Mouse (Mus musculus) skeletal muscle tissue, adult 2 months (tissue): Measurements from ENCODE around the gene Itga9.

ENCODE experiments used
- DNase-seq: peaks from one replicate; pipeline ENCODE4 v3.0.0-alpha.2; 2012; ENCODE audit warnings: low read depth, low spot score

Gene Itga9

DNA sequence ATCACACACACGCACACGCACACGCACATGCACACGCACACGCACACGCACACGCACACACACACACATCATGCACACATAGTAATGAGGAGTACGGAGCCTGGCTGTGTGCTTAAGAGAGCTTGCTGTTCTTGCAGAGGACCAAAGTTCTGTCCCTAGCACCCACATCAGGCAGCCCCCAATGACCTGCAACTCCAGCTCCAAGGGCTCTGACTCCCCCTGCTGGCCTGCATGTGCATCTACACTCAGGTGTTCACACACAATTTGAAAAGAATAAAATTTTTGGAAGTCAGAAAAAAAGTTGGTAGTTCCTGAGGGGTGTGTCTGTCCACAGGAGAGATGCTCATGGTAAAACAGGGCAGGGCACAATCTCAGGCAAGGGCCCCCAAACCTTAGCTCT lies 209.1 kb downstream of the Itga9 start:
- no peak for DNase-seq

DNA sequence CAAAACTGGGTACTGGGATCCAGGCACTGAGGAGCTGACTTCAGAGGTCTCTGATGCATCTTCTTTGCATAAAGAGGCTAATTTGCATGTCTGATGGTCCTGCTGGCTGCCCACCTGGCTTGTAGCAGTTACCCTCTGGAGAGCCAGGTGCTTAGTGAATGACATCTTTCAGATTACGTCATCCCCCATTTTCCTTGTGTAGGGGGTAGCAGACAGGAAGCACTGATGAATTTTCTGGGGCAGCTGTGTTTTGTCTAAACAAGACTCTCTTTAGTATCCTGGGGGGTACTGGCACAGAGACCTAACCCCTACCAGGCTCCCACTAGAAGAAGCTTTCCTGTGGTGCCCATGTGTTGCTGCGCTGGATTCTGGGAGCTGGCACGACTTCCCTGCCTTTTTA lies 212.0 kb downstream of the Itga9 start:
- no peak for DNase-seq

DNA sequence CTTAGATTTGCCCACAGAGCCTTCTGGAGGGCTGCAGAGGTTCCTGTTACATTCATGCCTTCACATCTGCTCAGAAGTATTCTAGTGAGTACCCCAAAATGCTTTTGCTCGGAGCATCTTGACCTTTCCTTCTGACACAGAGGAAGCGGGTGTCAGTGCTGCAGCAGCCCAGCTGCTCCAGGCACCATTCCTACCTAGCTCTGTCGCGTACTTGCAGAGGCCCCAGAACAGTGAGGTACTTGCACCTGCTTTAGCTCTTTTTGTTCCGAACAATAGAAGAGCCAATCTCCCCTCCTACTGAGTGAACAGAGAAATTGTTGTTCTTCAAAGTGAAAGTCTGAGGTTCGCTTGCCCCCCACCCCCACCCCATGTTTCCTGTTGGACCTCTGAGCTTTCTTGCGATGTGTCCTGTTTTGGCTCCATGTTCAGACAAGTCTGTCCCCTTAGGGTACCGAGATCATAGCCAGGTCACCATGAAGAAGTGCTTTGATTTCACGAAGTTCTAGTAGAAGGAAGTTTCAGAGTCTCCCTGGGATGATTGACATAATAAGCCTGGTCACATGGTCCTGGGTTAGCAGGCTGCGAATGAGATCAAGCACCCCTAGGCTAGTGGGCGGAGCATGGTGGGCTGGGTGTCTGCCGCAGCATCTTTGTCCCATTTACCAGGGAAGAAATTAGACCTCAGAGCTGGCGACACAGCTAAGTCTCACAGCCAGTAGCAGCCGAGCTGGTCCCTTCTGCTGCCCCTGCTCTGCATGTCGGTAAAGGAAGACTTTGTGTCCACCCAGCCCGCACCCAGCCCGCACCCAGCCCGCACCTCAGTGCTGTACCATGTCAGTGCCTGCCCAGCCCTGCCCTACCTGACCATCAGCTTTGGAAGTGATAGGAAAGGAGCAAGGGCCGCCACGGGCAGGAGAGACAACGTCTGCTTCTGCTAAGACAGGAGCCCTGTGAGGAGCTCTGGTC lies 215.0 kb downstream of the Itga9 start:
- no peak for DNase-seq

DNA sequence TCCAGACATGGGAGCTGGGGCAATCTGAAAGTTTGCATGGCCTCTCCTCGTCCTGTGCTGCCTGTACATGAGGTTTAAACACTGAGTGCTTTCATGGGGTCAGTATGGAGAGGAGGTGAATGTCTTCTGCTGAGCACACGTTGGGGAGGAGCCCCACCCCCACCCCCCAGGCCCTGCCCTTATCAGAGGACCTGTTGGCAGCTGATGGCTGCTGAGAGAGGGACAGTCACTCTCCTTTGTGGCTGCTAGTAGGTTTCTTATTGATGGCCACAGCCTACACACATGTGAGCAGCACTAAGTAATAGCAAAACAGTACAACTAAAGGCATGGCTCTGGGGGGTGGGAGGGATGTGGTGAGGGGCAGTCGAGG lies 215.7 kb downstream of the Itga9 start:
- no peak for DNase-seq

GRCm38 (mm10) chr9:118822581-118822980 lies 216.1 kb downstream of the Itga9 start:
- no peak for DNase-seq

DNA sequence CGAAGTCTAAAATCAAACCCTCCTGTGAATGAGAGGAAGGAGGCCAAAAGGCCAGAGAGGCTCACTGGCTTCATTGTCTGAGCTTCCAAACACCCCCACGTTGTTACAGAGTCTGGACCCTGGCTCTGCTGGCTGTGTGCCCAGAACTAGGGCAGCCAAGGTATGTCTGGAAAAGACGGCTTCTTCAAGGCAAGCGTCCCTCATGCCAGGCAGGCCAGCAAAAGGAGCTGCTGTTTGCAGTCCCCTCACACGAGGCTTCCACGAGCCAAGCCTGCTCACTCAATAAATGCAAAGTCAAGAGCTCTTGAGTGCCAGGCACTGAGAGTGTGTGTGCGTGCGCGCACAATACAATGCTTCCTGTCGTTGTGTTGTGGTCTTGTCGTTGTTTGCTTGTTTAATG lies 224.6 kb downstream of the Itga9 start:
- peak; percentile 37 for DNase-seq

- no peak for DNase-seq
These were observed 226.0 kb downstream of the Itga9 start for GRCm38 (mm10) chr9:118832533-118832932.

DNA sequence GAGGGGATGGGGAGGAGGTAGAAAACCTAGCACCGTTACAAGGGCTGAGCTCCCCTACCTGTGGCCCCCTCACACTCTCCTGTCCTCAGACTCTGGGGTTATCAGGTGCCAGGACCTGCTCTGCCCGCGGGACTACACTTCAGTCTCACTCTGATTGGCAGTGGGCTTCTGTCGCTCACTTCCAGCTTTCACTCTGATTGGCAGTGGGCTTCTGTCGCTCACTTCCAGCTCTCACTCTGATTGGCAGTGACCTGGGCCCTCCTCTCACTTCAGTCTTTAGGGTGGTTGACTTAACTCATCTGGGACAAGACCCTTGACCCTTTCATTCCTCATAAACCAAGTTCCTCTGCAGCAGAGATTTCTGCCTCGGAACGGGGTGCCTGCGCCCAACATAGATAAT lies 226.9 kb downstream of the Itga9 start:
- DNase-seq, result no peak

DNA sequence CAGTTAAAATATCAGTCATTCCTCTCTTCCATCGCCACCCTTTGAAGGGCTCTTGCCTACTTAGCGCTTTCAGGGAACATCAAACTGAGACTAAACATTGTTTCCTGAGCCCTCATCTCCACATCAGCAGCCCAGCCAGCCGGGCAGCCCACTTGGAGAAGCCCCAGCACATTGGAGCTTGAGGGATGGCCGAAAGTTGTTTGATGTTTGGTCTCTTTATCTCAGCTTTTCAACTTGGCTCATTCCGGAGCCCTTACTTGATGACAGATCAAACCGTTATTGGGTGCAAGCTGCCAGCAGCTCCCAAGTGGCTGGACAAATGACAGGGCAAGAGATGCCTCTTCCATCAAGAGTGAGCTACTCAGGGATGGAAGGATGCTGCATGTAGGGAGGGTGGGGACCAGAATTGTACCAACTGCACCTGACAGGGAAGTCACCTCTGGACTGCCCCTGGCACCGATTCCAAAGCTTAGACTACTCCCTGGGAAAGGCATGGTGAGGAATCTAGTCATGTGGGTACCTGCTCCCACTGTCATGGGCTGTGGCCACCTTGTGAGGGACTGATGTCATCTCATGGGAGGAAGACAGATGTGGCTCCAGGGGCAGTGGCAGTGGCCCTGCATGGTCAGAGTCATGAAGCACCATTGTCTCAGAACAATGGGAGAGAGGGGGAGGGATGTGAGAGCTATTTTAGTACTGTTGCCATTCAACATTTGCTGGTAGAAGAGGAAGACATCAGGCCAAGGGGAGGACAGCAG lies 232.6 kb downstream of the Itga9 start:
- DNase-seq, result no peak

DNA sequence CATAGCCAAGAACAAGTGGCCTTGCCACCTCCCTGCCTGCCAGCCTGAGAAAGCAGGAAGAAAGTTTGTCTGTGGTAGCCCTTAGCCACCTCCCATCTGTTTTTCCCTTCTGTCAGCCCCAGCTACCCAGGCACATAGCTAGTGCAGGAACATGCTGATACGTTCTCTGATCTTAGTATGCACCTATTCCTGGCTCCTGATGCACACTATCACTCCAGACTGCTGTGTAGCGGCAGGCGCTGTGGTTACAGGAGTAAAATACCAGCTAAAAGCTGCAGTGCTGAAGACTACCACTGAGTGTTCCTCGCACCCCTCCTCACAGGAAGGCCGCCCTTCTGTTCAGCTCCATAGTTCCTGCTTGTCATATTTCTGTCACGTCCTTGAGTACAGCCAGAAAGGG lies 234.8 kb downstream of the Itga9 start:
- DNase-seq, result no peak

GRCm38 (mm10) chr9:118841907-118842432 lies 235.5 kb downstream of the Itga9 start:
- DNase-seq, result no peak

- no peak for DNase-seq
These were observed 237.2 kb downstream of the Itga9 start for GRCm38 (mm10) chr9:118843711-118844110.

DNA sequence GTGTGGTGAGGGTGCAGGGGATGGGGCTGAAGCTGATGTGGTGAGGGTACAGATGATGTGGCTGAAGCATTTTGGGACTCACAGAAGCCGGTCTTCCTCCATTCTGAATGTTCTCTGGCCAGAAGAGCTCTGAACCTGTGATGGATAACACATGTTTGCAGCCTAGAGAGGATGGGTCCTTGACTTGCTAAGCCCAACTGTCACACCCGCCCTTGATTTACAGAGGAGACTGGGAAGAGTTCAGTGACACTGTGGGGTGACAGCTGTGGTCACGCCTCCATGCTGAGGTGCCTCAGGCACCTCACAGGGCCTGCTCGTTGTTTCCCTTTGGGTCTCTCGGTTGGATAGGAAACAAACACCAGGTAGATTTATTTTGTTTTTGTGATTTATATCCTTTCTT lies 238.5 kb downstream of the Itga9 start:
- no peak for DNase-seq

DNA sequence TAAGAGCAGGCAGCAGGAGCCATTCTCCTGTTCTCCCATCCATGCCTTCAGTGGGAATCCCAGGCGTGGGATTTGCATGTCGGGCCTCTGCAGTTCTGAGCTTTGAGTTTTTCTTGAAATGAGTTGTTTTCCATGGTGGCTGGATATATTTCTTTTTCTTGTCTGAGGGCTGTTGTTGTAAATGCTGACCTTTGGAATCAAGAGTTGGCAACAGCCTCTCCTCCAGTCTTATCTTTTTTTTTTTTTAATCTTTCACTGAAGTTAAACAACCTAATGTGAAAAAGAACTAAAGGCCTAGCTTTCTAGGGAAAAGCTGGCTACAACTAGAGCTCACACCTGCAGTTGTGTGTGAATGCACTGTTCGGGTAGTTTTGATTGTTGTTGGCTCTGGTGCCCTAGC lies 240.3 kb downstream of the Itga9 start:
- no peak for DNase-seq

- DNase-seq, result peak; percentile 14
These were observed 250.2 kb downstream of the Itga9 start for GRCm38 (mm10) chr9:118856665-118857064.

- no peak for DNase-seq
These were observed 254.2 kb downstream of the Itga9 start for GRCm38 (mm10) chr9:118860613-118861141.

GRCm38 (mm10) chr9:118862214-118862613 lies 255.7 kb downstream of the Itga9 start:
- DNase-seq, result peak; percentile 40

- DNase-seq, result peak; percentile 34
These were observed 256.4 kb downstream of the Itga9 start for GRCm38 (mm10) chr9:118862852-118863260.

GRCm38 (mm10) chr9:118863528-118863927 lies 257.0 kb downstream of the Itga9 start:
- DNase-seq, result no peak

DNA sequence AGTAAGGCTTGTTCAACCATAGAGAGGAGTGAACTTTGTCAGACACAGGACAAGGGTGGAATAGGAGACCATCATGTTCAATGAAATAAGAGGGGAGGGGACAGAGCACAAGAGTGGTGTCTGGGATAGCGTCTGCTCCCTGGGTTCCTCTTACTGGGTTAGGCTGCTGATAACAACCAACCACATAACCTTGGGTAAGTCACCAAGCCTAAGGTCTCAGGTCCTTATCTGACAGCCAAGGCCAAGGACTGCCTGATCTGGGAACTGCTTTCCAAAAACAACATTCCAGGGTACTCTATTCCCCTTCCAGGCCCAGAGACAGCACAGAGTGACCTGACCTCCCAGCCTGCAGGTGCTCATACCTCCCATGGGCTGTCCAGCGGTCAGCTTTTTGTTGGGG lies 260.5 kb downstream of the Itga9 start:
- no peak for DNase-seq

DNA sequence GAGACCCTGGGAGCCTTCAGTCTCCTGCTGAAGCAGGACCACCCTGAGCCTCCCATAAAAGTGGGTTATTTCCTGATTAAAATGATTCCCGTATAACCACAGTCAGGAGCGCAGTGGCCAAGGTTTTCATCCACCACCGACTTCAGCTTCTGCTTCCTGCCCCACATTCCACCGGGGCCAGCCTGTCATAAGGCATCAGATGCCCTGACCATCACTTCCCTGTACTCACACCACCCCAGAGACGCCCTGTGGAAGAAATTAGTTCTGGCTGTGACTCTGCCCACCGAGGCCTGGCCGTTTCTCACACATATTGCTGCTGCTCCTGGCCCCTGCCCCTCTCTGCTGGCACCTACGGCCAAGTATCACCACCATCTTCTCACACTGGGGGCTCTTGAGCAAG lies 261.4 kb downstream of the Itga9 start:
- no peak for DNase-seq

DNA sequence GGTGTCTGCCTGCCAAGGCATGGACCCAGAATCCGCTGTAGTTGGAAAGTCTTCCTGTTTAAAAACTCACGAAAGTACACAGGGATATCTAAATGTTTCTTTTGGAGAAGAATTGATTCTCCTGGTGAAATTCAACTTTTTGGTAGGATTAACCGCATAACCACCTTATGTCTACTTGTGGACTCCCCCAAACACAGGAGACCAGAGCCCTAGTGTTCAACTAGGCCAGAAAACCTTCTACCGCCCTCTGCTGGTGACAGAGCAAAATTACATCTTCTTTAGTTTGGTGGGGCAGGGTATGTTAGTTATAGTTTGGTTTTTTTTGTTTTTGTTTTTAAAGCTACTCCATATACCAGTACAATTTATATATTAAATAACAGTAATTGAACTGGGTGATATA lies 264.6 kb downstream of the Itga9 start:
- peak; percentile 43 for DNase-seq
